Mouse (Mus musculus) stomach, embryonic 16.5 days (tissue): ENCODE measurements around the gene Slc30a9. TPM values are rescaled to one million over a fixed set of nuclear protein-coding genes. Genes with fewer than 3 reads are reported as not detected.

Experiments used
- ATAC-seq: fragments of 200-750 bp; cut with Nextera tagmentation; 2 replicates; pipeline ENCODE4 v1.8.0; 2017; ENCODE audit warnings: moderate number of reproducible peaks, moderate TSS enrichment; ENCODE audit not compliant: insufficient read depth, low FRiP score
- H3K27ac ChIP-seq: fragments of 300-500 bp; sonication (generic); 2 replicates; pipeline ENCODE4 v1.5.1; 2014; ENCODE audit warnings: low read length
- H3K27me3 ChIP-seq: fragments of 300-500 bp; sonication (generic); 2 replicates; pipeline ENCODE4 v1.6.1; 2014; ENCODE audit warnings: low read length, control low read depth, mixed read lengths; ENCODE audit not compliant: control insufficient read depth, insufficient read depth
- H3K36me3 ChIP-seq: fragments of 300-500 bp; sonication (generic); 2 replicates; pipeline ENCODE4 v1.6.1; 2014; ENCODE audit warnings: low read length; ENCODE audit not compliant: control insufficient read depth, insufficient read depth
- H3K4me1 ChIP-seq: fragments of 300-500 bp; sonication (generic); 2 replicates; pipeline ENCODE4 v1.6.1; 2014; ENCODE audit warnings: low read length, control low read depth, mixed read lengths; ENCODE audit not compliant: control insufficient read depth, insufficient read depth
- H3K4me2 ChIP-seq: fragments of 300-500 bp; sonication (generic); 2 replicates; pipeline ENCODE4 v1.6.1; 2014; ENCODE audit warnings: low read depth, low read length, mixed read lengths
- H3K4me3 ChIP-seq: fragments of 300-500 bp; sonication (generic); replicated peaks from 2 replicates; pipeline ENCODE4 v1.5.1; 2014; ENCODE audit warnings: mild to moderate bottlenecking, low read length
- H3K9ac ChIP-seq: fragments of 300-500 bp; sonication (generic); 2 replicates; pipeline ENCODE4 v1.6.1; 2014; ENCODE audit warnings: low read length
- H3K9me3 ChIP-seq: fragments of 300-500 bp; sonication (generic); replicated peaks from 2 replicates; pipeline ENCODE4 v1.6.1; 2016; ENCODE audit warnings: low read length, control low read depth; ENCODE audit not compliant: control insufficient read depth
- WGBS: fragments of 180-500 bp; shearing (Covaris S2); extraction: QIAGEN DNeasy Blood & Tissue Kit; methylation state at CpG from one replicate; pipeline ENCODE4 v1.1.7; 2014; 5-methylcytosine and 5-hydroxymethylcytosine counted together
- polyA plus RNA-seq: library from polyadenylated mRNA; unstranded; fragments of >200 nt; fragmentation: Nextera tagmentation; extraction: Ambion mirVana; gene quantifications from 2 replicates; pipeline ENCODE4 v1.2.1, GENCODE M21; 2015

Gene Slc30a9
- polyA plus RNA-seq, 1 experiment from 2014 or later = 81.1 TPM

- Histone ChIP-seq H3K27me3 (no peaks in the 10 kb centered on the region), H3K9ac (no peak overlapping the region), H3K4me2 (no peak overlapping the region), H3K4me3 (no peak overlapping the region), H3K9me3 (no peaks in the 10 kb centered on the region), H3K4me1 (no peaks in the 10 kb centered on the region), H3K27ac (no peak overlapping the region), H3K36me3 (peaks cover 4% of the 10 kb centered on the region; the same call in 1 of the 2 replicates)
- ATAC-seq = no peak
- 89% methylated on average over 4 of the region's 4 CpGs for WGBS
Measured at GRCm38 (mm10) chr5:67279840-67280239, 26.9 kb upstream of the Slc30a9 start.

DNA sequence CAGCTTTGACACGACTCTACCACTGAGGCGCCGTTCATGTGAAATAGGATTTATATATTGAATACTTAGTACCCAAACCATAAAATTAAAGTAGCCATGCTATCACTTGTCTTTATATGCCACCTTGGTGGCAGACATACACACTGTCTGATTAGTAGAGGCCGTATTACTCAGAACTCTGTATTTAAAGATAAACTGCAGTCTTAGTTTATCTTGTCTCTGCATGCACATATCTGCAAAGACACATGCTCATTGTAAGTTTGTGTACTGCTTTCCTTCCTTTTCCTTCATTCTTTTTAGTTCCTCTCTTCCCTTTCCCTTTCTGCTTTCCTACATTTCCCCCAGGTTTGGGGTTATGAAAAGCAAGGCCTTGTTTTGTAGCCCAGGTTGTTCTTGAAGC, 26.4 kb upstream of the Slc30a9 start:
- no peak overlapping the region for H3K9ac ChIP-seq
- ATAC-seq = no peak
- no peaks in the 10 kb centered on the region for H3K4me1 ChIP-seq
- no peaks in the 10 kb centered on the region for H3K9me3 ChIP-seq
- no peaks in the 10 kb centered on the region for H3K27me3 ChIP-seq
- H3K4me3 ChIP-seq = no peak overlapping the region
- WGBS = 95% methylated on average over 4 of the region's 4 CpGs
- no peak overlapping the region for H3K4me2 ChIP-seq
- peaks cover 8% of the 10 kb centered on the region; the same call in 1 of the 2 replicates for H3K36me3 ChIP-seq
- no peak overlapping the region for H3K27ac ChIP-seq

- H3K4me2 ChIP-seq = no peak overlapping the region
- no peaks in the 10 kb centered on the region for H3K36me3 ChIP-seq
- ATAC-seq = no peak
- no peaks in the 10 kb centered on the region for H3K4me1 ChIP-seq
- H3K27ac ChIP-seq = no peak overlapping the region
- 58% methylated on average over 3 of the region's 3 CpGs for WGBS
- H3K4me3 ChIP-seq = no peak overlapping the region
- H3K27me3 ChIP-seq = no peaks in the 10 kb centered on the region
- H3K9ac ChIP-seq = no peak overlapping the region
- no peaks in the 10 kb centered on the region for H3K9me3 ChIP-seq
Measured at GRCm38 (mm10) chr5:67295029-67295428, 11.7 kb upstream of the Slc30a9 start.

- Histone ChIP-seq H3K4me2 (no peak overlapping the region), H3K4me1 (no peaks in the 10 kb centered on the region), H3K27ac (no peak overlapping the region), H3K9me3 (no peaks in the 10 kb centered on the region), H3K9ac (no peak overlapping the region), H3K36me3 (no peaks in the 10 kb centered on the region), H3K27me3 (no peaks in the 10 kb centered on the region), H3K4me3 (no peak overlapping the region)
- 71% methylated on average over 6 of the region's 6 CpGs for WGBS
- no peak for ATAC-seq
Measured at GRCm38 (mm10) chr5:67295682-67296081, 11.1 kb upstream of the Slc30a9 start.

DNA sequence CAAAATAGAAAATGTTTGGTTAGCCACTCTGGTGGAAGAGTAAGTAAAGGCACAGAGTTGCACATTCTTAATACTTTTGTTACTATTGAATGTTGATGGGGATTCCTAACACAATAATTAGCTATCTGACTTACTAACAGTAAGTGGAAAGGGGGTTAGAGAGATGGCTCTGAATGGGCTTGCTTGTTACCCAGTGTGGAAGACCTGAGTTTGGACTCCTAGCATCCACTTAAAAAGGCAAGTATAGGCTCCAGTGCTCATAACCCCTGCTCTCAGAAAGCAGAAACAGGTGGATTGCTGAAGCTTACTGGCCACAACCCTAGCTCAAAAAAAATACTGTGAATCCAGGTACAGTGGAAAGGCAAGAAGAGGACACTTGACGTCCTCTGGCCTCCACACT, 10.6 kb upstream of the Slc30a9 start:
- H3K27ac ChIP-seq = no peak overlapping the region
- no peaks in the 10 kb centered on the region for H3K4me1 ChIP-seq
- WGBS = 80% methylated on average over 1 of the region's 1 CpGs
- H3K4me3 ChIP-seq = no peak overlapping the region
- ATAC-seq = no peak
- H3K36me3 ChIP-seq = no peaks in the 10 kb centered on the region
- no peak overlapping the region for H3K9ac ChIP-seq
- no peaks in the 10 kb centered on the region for H3K9me3 ChIP-seq
- no peaks in the 10 kb centered on the region for H3K27me3 ChIP-seq
- H3K4me2 ChIP-seq = no peak overlapping the region

- no peaks in the 10 kb centered on the region for H3K36me3 ChIP-seq
- H3K9me3 ChIP-seq = no peaks in the 10 kb centered on the region
- 80% methylated on average over 5 of the region's 5 CpGs for WGBS
- ATAC-seq = no peak
- H3K9ac ChIP-seq = no peak overlapping the region
- H3K27me3 ChIP-seq = no peaks in the 10 kb centered on the region
- no peak overlapping the region for H3K4me3 ChIP-seq
- no peaks in the 10 kb centered on the region for H3K4me1 ChIP-seq
- H3K27ac ChIP-seq = no peak overlapping the region
- no peak overlapping the region for H3K4me2 ChIP-seq
Measured at GRCm38 (mm10) chr5:67297026-67297813, 9.5 kb upstream of the Slc30a9 start.

DNA sequence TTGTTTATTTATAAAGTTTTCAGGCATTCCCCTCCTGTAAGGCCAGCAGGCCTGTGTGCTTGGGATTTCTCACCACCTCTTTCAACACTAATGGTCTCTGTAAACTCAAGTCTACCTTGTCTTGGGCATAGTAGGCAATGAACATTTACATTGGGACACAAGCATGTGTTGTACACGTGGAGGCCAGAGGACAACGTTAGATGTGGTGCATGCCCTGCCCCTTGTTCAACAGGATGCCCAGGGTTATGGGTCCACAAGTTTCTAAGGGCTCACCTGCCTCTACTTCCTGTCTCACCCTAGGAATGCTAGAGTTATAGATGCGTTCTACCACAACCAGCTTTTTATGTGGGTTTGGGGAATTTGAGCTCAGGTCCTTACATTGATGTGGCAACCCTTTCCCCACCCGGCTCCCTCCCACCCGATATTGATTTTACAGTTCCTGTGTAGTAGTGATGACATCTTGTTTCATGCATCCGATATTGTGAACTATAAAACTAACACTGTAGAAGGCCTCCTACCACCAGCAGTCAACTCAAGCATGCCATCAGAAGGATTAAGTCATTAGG, 6.8 kb upstream of the Slc30a9 start:
- Histone ChIP-seq H3K9me3 (no peaks in the 10 kb centered on the region), H3K4me3 (no peak overlapping the region), H3K9ac (no peak overlapping the region), H3K4me1 (no peaks in the 10 kb centered on the region), H3K27ac (no peak overlapping the region), H3K36me3 (no peaks in the 10 kb centered on the region), H3K27me3 (no peaks in the 10 kb centered on the region), H3K4me2 (no peak overlapping the region)
- 85% methylated on average over 6 of the region's 6 CpGs for WGBS
- no peak for ATAC-seq

GRCm38 (mm10) chr5:67300926-67301597, 5.7 kb upstream of the Slc30a9 start:
- H3K4me3 ChIP-seq = no peak overlapping the region
- no peaks in the 10 kb centered on the region for H3K4me1 ChIP-seq
- no peaks in the 10 kb centered on the region for H3K36me3 ChIP-seq
- H3K27me3 ChIP-seq = no peaks in the 10 kb centered on the region
- H3K27ac ChIP-seq = no peak overlapping the region
- H3K4me2 ChIP-seq = no peak overlapping the region
- 92% methylated on average over 8 of the region's 8 CpGs for WGBS
- ATAC-seq = no peak
- H3K9me3 ChIP-seq = no peaks in the 10 kb centered on the region
- H3K9ac ChIP-seq = no peak overlapping the region

DNA sequence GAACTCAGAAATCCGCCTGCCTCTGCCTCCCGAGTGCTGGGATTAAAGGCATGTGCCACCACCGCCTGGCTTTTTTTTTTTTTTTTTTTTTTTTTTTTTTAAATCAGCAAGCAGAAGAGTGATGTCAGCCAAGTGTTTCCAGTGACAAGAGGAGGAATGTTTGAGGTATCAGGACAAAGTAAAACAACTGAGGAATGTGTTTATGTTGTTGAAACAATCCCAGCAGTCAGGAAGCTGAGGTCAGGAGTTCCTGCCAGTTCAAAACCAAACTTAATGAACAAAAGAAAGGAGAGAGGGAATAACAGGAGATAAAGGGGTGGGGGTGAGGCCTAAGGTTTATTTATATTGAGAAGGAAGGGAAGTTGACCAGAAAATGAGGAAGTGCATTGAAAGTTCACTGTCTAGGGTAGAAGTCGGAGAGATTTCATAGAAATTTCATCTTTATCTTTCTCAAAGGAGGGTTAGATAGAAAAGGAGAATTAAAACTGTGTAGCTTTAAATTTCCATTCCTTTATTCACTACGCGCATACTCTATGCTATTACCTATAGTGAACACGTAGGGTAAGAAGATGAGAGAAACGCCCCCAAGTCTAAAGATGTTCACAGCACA, 4.9 kb upstream of the Slc30a9 start:
- Histone ChIP-seq H3K4me1 (no peaks in the 10 kb centered on the region), H3K36me3 (no peaks in the 10 kb centered on the region), H3K4me3 (no peak overlapping the region), H3K27ac (no peak overlapping the region), H3K27me3 (no peaks in the 10 kb centered on the region), H3K4me2 (no peak overlapping the region), H3K9me3 (no peaks in the 10 kb centered on the region), H3K9ac (no peak overlapping the region)
- ATAC-seq = no peak
- 77% methylated on average over 7 of the region's 8 CpGs for WGBS
